Mouse (Mus musculus) spleen, adult 2 months (tissue): ENCODE measurements around the gene Frmd6.

Experiments used
- CTCF ChIP-seq: fragments of 200-500 bp; IDR thresholded peaks from 2 replicates; pipeline ENCODE4 v1.5.1; 2011; ENCODE audit warnings: mild to moderate bottlenecking, inconsistent platforms; ENCODE audit not compliant: insufficient read depth, insufficient read length, insufficient replicate concordance; ENCODE audit errors: extremely low read depth
- POLR2A ChIP-seq: fragments of 200-500 bp; IDR thresholded peaks from 2 replicates; pipeline ENCODE4 v1.6.1; 2011; ENCODE audit warnings: low read depth, low read length, inconsistent platforms

GRCm38 (mm10) chr12:70880396-70880975, 55.2 kb downstream of the Frmd6 start:
- TF ChIP-seq CTCF: no peak
- TF ChIP-seq POLR2A: no peak
